Mouse (Mus musculus): ENCODE data around the gene Vmn2r13.
A peak's percentile ranks its signal among the peaks of the same experiment; 100 is the strongest.
"Not testable (repeated sequence)": the region's sequence is repeated elsewhere in the genome, so short reads cannot be mapped to it uniquely, and the experiment has no call there.

Vmn2r13 gene

GRCm38 (mm10) chr5:109192099-109192498, at the start of gene Vmn2r13:
Gene Vmn2r13 (minus strand): TSS chr5:109192199.
- not testable (repeated sequence) for DNase-seq

GRCm38 (mm10) chr5:109224608-109225007, 32.6 kb upstream of the Vmn2r13 start, which contains the start of gene Vmn2r14:
Gene Vmn2r14 (minus strand): TSS chr5:109224708.
- no peak for DNase-seq

- DNase-seq: peak; percentile 2
Observed at GRCm38 (mm10) chr5:109166851-109167250, 25.1 kb downstream of the Vmn2r13 start.

- no peak for DNase-seq
Observed at GRCm38 (mm10) chr5:109160121-109160520, 31.9 kb downstream of the Vmn2r13 start.

- not testable (repeated sequence) for DNase-seq
Observed at GRCm38 (mm10) chr5:109159576-109159975, 32.4 kb downstream of the Vmn2r13 start.

- not testable (repeated sequence) for DNase-seq
Observed at GRCm38 (mm10) chr5:109158488-109159485, 33.2 kb downstream of the Vmn2r13 start.

GRCm38 (mm10) chr5:109139546-109139945, 52.5 kb downstream of the Vmn2r13 start:
- DNase-seq: no peak

GRCm38 (mm10) chr5:109136731-109137130, 55.3 kb downstream of the Vmn2r13 start:
- no peak for DNase-seq
